Mouse (Mus musculus) megakaryocyte, embryonic 14.5 days (primary cell): ENCODE results near the gene Megf8. TPM values are rescaled to one million over a fixed set of nuclear protein-coding genes. Genes with fewer than 3 reads are reported as not detected.

ENCODE experiments used
- H3K27me3 ChIP-seq: replicated peaks from 2 replicates; pipeline ENCODE3; 2012; ENCODE audit warnings: inconsistent platforms
- H3K36me3 ChIP-seq: replicated peaks from 2 replicates; pipeline ENCODE3; 2012; ENCODE audit warnings: low read length, inconsistent platforms, mixed read lengths
- H3K4me1 ChIP-seq: 2 replicates; pipeline ENCODE4 v1.6.1; 2012; ENCODE audit warnings: inconsistent platforms
- H3K4me3 ChIP-seq: replicated peaks from 2 replicates; pipeline ENCODE3; 2012; ENCODE audit warnings: moderate library complexity, mild to moderate bottlenecking, inconsistent platforms
- H3K9me3 ChIP-seq: 2 replicates; pipeline ENCODE4 v1.6.1; 2012; ENCODE audit warnings: inconsistent platforms
- FLI1 ChIP-seq: IDR thresholded peaks from 2 replicates; pipeline ENCODE4 v1.6.1; 2012; ENCODE audit warnings: low read length, inconsistent platforms, mixed read lengths
- GATA1 ChIP-seq: IDR thresholded peaks from 3 replicates; pipeline ENCODE4 v1.6.1; 2012; ENCODE audit warnings: mixed read lengths, low read length, inconsistent platforms, borderline replicate concordance
- polyA plus RNA-seq: library from polyadenylated mRNA; stranded (reverse); fragments of >175 nt; gene quantifications from 2 replicates; pipeline ENCODE4 v1.2.3, GENCODE M21; 2012; ENCODE audit warnings: low replicate concordance; ENCODE audit not compliant: insufficient read depth

Megf8 gene
- polyA plus RNA-seq, 1 experiment: 9.7 TPM

DNA sequence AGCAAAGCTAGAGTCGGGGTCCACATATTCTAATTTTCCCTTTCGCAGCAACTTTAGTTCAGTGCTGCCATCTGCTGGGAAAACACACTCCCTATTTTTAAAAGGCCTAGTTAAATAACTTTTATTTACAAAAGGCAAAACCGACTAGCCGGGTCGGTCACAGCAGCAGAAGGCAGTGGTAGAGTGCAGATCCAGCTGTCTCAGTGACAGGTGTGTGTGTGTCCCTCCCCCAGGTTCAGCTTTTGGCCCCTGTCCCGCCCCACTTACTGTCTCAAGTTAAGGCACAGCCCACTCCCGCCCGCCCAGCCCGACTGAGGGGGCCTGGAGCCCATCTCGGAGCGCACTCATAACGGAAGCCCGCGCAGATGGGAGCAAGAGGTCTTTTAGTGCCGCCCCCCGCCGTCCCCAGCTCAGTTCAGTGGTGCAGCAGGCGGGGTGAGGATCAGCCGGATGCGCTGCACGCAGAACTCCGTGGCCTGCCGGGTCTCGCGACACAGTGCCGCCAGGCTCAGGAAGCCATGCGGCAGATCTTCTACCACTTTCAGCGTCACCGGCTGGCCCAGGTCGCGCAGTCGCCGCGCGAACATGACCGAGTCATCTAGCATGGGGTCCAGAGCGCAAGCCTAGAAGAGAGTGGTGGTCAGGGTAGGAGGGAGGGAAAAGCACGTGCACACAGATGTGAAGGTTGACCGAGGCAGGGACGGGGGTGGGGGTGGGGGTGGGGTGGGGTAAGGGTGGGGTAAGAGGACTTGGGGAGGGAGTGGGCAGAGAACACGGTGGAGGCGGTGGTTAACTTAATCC lies 62.8 kb downstream of the Megf8 start:
- Histone ChIP-seq H3K4me1 (peaks cover 47% of the 10 kb centered on the region), H3K4me3 (peak overlapping the region; percentile 91), H3K9me3 (no peaks in the 10 kb centered on the region), H3K36me3 (peaks cover 43% of the 10 kb centered on the region), H3K27me3 (peaks cover 31% of the 10 kb centered on the region)
- TF ChIP-seq GATA1 (no peak), FLI1 (no peak)

DNA sequence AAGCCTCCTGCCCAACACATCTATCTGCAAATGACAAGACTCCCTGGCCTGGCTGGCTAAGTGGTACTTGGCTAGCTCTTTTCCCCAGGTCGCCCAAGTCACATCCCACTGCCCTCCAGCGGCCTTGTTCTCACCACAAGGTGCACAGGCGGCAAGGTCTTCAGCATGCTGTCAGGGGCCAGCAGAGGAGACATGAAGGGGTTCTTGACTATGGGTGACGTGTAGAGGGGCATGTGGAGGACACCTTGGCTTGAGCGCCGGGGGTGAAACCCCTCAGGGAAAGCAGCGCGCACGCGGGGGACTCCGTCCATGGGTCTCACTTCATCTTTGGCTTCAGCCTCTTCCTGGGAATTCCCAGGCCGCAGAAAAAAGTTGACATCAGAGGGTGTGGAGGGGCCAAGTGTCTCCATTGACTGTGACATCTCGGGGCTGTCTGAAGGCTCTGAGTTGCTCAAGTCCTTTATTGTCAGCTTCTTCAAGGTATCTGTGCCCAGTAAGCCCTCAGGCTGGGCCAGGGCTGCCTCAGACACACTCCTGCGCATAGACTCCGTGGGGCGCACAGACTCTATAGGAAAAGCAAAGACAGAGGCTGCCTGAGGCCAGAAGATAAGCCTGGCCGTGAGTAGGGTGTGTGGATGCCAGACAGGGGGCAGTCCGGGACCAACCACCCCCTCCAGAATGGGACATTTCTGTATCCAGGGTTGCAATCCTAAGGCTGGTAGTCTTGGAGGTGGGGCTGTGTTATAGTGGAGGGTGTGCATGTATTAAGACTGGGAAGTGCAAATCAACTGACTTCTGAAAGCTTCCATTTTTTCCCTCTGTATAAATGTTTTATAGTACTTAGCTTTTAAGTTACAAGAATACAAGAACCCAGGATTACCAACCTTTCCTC lies 63.7 kb downstream of the Megf8 start:
- Histone ChIP-seq H3K4me3 (peak overlapping the region; percentile 91), H3K36me3 (peaks cover 52% of the 10 kb centered on the region), H3K9me3 (no peaks in the 10 kb centered on the region), H3K4me1 (peaks cover 56% of the 10 kb centered on the region), H3K27me3 (peaks cover 25% of the 10 kb centered on the region)
- no peak for TF ChIP-seq FLI1
- no peak for TF ChIP-seq GATA1

DNA sequence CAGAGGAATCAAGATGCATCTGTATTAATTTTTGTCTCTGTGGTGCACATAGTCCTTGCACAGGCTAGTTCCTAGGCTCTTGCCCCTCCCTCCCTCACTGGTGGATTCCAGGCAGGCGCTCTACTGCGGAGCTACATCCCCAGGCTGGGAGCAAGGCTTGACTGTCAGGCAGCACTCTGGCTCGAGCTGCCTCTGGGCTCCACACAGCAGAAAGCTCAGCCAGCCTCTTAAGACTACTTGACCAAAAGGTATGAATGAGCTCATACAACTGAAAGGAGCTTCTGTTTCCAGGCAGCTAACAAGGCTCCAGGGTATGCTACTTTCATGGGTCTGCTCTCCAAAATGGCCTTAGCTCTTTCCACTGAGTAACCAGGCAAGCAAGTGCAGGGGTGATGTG lies 64.3 kb downstream of the Megf8 start:
- peaks cover 58% of the 10 kb centered on the region for H3K36me3 ChIP-seq
- H3K4me1 ChIP-seq: peaks cover 63% of the 10 kb centered on the region
- no peak for TF ChIP-seq GATA1
- TF ChIP-seq FLI1: no peak
- H3K4me3 ChIP-seq: no peak overlapping the region
- peaks cover 22% of the 10 kb centered on the region for H3K27me3 ChIP-seq
- no peaks in the 10 kb centered on the region for H3K9me3 ChIP-seq

DNA sequence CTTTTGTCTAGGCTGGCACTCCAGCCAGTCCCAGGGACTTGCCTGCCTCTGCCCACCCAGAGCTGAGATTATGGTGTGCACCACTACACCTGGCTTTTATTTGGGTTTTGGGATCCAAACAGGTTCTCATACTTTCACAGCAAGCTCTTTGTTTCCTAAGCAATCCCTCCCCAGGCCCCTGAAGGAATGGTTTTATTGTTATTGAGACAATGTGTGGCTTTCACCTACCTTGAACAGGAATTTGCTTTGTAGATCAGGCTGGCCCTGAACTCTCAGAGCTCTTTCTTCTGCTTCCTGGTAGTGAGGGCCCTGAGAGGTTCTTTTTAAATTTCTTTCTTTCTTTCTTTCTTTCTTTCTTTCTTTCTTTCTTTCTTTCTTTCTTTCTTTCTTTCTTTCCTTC lies 65.6 kb downstream of the Megf8 start:
- Histone ChIP-seq H3K36me3 (peaks cover 68% of the 10 kb centered on the region), H3K4me1 (peaks cover 58% of the 10 kb centered on the region), H3K27me3 (peaks cover 11% of the 10 kb centered on the region), H3K4me3 (no peak overlapping the region), H3K9me3 (no peaks in the 10 kb centered on the region)
- no peak for TF ChIP-seq GATA1
- TF ChIP-seq FLI1: no peak

DNA sequence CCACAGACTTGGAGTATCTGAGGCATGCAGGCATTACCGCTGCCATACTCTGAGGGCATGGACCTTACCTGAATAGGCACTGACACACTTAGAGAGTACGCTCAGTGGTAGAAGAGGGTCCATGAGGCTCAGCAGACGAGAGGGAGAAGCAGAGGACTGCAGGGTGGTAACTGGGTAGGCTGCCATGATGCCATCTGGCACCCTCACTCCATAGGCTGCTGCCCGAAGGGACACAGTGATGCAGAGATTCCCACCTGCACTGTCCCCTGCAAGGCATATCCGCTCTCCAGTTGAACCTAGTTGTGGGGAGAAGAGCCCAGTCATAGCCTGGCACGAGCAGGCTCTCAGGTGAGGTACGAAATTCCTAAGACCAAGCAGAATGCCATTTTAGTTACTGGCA lies 66.4 kb downstream of the Megf8 start:
- H3K36me3 ChIP-seq: peaks cover 76% of the 10 kb centered on the region
- no peak for TF ChIP-seq GATA1
- H3K27me3 ChIP-seq: peaks cover 11% of the 10 kb centered on the region
- no peaks in the 10 kb centered on the region for H3K9me3 ChIP-seq
- no peak overlapping the region for H3K4me3 ChIP-seq
- peaks cover 64% of the 10 kb centered on the region for H3K4me1 ChIP-seq

DNA sequence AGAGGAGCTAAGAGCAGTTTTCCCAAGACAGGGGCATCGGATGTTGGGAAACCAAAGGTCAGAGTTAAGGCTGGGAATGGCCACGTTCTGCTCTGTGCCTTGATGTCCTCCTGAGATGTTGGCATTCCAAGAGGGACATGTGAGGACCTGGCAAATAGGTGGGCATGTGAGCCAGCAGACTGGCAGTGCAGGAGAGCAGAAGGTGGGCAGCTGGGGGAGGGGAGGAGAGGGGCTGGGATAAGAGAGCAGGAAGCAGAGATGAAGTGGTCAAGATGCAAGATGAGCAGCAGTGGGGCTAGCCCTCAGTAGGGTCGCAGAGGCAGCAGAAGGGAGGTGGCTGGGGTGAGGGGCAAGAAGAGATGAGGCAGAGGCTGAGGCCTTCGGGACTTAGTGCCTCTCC lies 66.9 kb downstream of the Megf8 start:
- no peak overlapping the region for H3K4me3 ChIP-seq
- peaks cover 81% of the 10 kb centered on the region for H3K36me3 ChIP-seq
- H3K4me1 ChIP-seq: peaks cover 64% of the 10 kb centered on the region
- no peak for TF ChIP-seq GATA1
- no peak for TF ChIP-seq FLI1
- H3K27me3 ChIP-seq: peaks cover 11% of the 10 kb centered on the region
- no peaks in the 10 kb centered on the region for H3K9me3 ChIP-seq

DNA sequence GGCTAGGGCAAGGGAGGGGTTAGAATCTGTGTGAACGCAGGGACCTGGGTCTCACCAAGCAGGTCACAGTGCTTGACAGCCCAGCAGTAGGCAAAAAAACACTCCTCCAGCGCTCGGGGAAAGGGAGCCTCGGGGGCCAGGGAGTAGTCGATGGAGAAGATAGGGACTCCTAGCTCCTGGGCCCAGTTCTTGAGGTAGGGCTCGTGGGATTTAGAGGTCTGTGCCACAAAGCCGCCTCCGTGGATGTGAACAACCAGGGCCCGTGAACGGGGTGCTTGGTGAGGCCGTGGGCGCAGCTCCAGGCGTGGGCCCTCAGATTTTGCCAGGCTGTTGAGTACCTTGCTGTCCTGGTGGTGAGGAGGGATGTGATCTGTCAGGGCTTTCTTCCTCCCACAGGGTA lies 67.4 kb downstream of the Megf8 start:
- H3K9me3 ChIP-seq: no peaks in the 10 kb centered on the region
- TF ChIP-seq GATA1 (no peak), FLI1 (no peak)
- peaks cover 65% of the 10 kb centered on the region for H3K4me1 ChIP-seq
- H3K4me3 ChIP-seq: no peak overlapping the region
- peaks cover 85% of the 10 kb centered on the region for H3K36me3 ChIP-seq
- H3K27me3 ChIP-seq: peaks cover 11% of the 10 kb centered on the region

DNA sequence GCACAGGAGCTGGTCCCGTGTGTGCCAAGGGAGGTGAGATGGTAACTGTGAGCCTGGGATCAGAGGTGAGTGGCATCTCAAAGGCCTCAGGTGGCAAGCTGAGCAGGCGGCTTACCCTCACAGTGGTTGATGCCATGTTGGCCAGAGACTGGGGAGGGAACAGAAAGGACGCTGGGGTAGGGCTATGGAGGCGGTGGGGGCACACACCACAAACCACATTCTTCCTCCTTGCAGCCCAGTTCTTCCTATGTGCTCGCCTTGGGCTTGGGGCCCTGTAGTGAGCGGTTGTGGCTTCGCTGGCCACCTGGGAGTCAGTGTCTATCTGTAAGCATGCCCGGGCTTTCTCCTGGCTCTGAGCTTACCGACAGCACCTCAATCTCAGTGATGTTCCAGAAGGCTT lies 67.9 kb downstream of the Megf8 start:
- peaks cover 85% of the 10 kb centered on the region for H3K36me3 ChIP-seq
- TF ChIP-seq GATA1 (no peak), FLI1 (no peak)

DNA sequence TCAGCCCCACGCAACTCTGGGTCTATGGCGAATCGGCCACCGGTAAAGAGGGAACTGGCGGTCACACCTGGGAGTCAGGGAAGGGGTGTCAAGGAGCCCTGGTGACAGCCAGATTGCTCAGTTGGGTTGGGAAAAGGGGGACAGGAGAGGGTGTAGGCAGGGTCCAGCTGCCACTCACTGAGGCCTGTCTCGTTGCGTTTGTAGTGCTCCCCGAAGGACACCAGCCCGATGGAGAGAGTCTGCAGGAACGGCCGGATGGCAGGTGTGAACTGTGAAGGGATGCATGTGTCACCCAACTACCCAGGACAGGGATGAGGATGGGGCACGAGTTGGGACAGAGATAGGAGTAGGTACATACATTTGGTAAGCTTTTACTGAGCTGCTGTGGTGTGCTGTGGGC lies 68.3 kb downstream of the Megf8 start:
- H3K4me1 ChIP-seq: peaks cover 64% of the 10 kb centered on the region

More for the DNA sequence above, 67.9 kb downstream of the Megf8 start:
- peaks cover 64% of the 10 kb centered on the region for H3K4me1 ChIP-seq
- peaks cover 11% of the 10 kb centered on the region for H3K27me3 ChIP-seq
- peak overlapping the region; percentile 35 for H3K4me3 ChIP-seq
- H3K9me3 ChIP-seq: no peaks in the 10 kb centered on the region

DNA sequence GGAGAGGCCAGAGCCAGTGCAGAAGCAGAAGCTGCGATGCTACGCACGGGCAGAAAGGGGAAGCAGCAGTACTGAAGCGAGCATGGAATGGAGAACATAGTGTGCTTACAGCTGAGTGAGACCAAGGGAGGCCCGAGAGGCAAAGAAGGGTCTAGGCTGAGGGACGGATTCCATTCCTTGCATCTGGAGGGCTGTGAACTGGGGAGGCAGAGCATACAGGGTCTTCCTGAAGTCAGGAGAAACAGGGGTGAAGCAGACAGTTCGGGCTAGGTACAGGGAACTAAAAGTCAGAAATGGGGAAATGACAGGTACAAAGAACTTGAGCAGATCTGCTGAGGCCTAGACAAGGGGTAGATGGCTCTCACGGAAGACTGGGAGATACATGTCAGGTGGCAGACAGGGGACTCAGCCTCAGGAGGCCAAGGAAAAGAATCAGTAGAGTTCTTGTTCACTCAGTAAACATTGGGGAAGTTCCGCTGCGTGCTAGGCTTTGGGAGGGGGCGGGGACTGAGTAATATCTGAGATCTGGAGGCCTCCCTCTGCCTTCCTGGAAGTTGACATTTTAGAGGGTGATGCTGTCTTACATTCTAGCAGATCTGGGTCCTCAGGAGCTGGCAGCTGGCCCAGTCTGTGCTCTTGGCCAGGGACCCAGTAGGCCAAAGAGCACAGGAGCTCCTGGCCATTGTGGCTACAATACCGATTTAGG lies 69.0 kb downstream of the Megf8 start:
- H3K27me3 ChIP-seq: peaks cover 11% of the 10 kb centered on the region
- H3K9me3 ChIP-seq: no peaks in the 10 kb centered on the region
- H3K36me3 ChIP-seq: peaks cover 83% of the 10 kb centered on the region
- TF ChIP-seq FLI1 (no peak), GATA1 (no peak)
- H3K4me1 ChIP-seq: peaks cover 64% of the 10 kb centered on the region
- peak overlapping the region; percentile 63 for H3K4me3 ChIP-seq

More for the DNA sequence above, 68.3 kb downstream of the Megf8 start:
- Histone ChIP-seq H3K36me3 (peaks cover 86% of the 10 kb centered on the region), H3K4me3 (peak overlapping the region; percentile 5), H3K9me3 (no peaks in the 10 kb centered on the region), H3K27me3 (peaks cover 11% of the 10 kb centered on the region)
- TF ChIP-seq GATA1 (no peak), FLI1 (no peak)
